Mouse (Mus musculus) heart, adult 2 months (tissue): ENCODE measurements around the gene Mx1.

ENCODE experiments used
- CTCF ChIP-seq: fragments of 200-600 bp; IDR thresholded peaks from 2 replicates; pipeline ENCODE4 v1.8.1; 2022; ENCODE audit warnings: antibody characterized with exemption, mild to moderate bottlenecking, moderate library complexity
- EP300 ChIP-seq: fragments of 200-500 bp; IDR thresholded peaks from 2 replicates; pipeline ENCODE4 v1.6.1; 2011; ENCODE audit warnings: low read depth, low read length, control low read depth; ENCODE audit not compliant: insufficient read depth

- TF ChIP-seq CTCF = no peak
- TF ChIP-seq EP300 = no peak
Observed at GRCm38 (mm10) chr16:97511495-97511894, 48.8 kb upstream of the Mx1 start.
